Mouse (Mus musculus) layer of hippocampus, adult 2 months (tissue): ENCODE results near the gene Trp63. TPM values are rescaled to one million over a fixed set of nuclear protein-coding genes. Genes with fewer than 3 reads are reported as not detected.

ENCODE experiments used
- DNase-seq, 2 experiments: peaks; one replicate each; pipeline ENCODE4 v3.0.0; 2022; ENCODE audit warnings: low spot score in 2 of 2
- H3K27ac ChIP-seq: fragments of 200-600 bp; 2 replicates; pipeline ENCODE4 v1.8.1; 2022
- H3K4me3 ChIP-seq: fragments of 200-600 bp; 2 replicates; pipeline ENCODE4 v1.8.1; 2022; ENCODE audit warnings: mild to moderate bottlenecking
- CTCF ChIP-seq: fragments of 200-600 bp; conservative IDR thresholded peaks from 2 replicates; pipeline ENCODE4 v1.8.1; 2022; ENCODE audit warnings: antibody characterized with exemption, mild to moderate bottlenecking, moderate library complexity
- total RNA-seq, 2 experiments: library from RNA; stranded (reverse); gene quantifications; 2 replicates each; pipeline ENCODE4 v1.2.3; 2021

Gene Trp63
- total RNA-seq, 2 experiments from 2014 or later, result 0.90 to 1.6 TPM

- Histone ChIP-seq H3K4me3 (no peak overlapping the region), H3K27ac (no peak overlapping the region)
- TF ChIP-seq CTCF, result no peak
- no peak for DNase-seq
Observed at GRCm38 (mm10) chr16:25849593-25850464, 166.3 kb downstream of the Trp63 start.

- Histone ChIP-seq H3K27ac (no peak overlapping the region), H3K4me3 (no peak overlapping the region)
- TF ChIP-seq CTCF, result no peak
- DNase-seq, result no peak
Observed at GRCm38 (mm10) chr16:25860731-25861505, 177.4 kb downstream of the Trp63 start.

- DNase-seq, result peak; percentile 18 to 52
- Histone ChIP-seq H3K4me3 (no peak overlapping the region), H3K27ac (peak overlapping the region; percentile 83)
- TF ChIP-seq CTCF, result no peak
Observed at GRCm38 (mm10) chr16:25865096-25865869, 181.7 kb downstream of the Trp63 start.

GRCm38 (mm10) chr16:25871503-25871902, 187.9 kb downstream of the Trp63 start:
- DNase-seq, result no peak
- TF ChIP-seq CTCF, result no peak
- Histone ChIP-seq H3K27ac (no peak overlapping the region), H3K4me3 (no peak overlapping the region)

GRCm38 (mm10) chr16:25875681-25876080, 192.1 kb downstream of the Trp63 start:
- no peak for DNase-seq
- Histone ChIP-seq H3K4me3 (no peak overlapping the region), H3K27ac (no peak overlapping the region)
- no peak for TF ChIP-seq CTCF

- H3K4me3 ChIP-seq, result no peak overlapping the region
- no peak for DNase-seq
- TF ChIP-seq CTCF, result no peak
- peak overlapping the region; percentile 57; the same call in 1 of the 2 replicates for H3K27ac ChIP-seq
Observed at GRCm38 (mm10) chr16:25877416-25877965, 193.9 kb downstream of the Trp63 start.

GRCm38 (mm10) chr16:25878116-25878515, 194.6 kb downstream of the Trp63 start:
- no peak for DNase-seq
- Histone ChIP-seq H3K27ac (no peak overlapping the region), H3K4me3 (no peak overlapping the region)
- TF ChIP-seq CTCF, result no peak

- DNase-seq, result no peak
- no peak overlapping the region for H3K4me3 ChIP-seq
- no peak for TF ChIP-seq CTCF
- H3K27ac ChIP-seq, result no peak overlapping the region
Observed at GRCm38 (mm10) chr16:25899071-25899470, 215.5 kb downstream of the Trp63 start.

GRCm38 (mm10) chr16:25899657-25900056, 216.1 kb downstream of the Trp63 start:
- TF ChIP-seq CTCF, result no peak
- no peak for DNase-seq
- Histone ChIP-seq H3K27ac (no peak overlapping the region), H3K4me3 (no peak overlapping the region)

GRCm38 (mm10) chr16:25900389-25900908, 216.9 kb downstream of the Trp63 start:
- no peak for DNase-seq
- no peak overlapping the region for H3K4me3 ChIP-seq
- TF ChIP-seq CTCF, result no peak
- H3K27ac ChIP-seq, result no peak overlapping the region

GRCm38 (mm10) chr16:25912185-25912584, 228.6 kb downstream of the Trp63 start:
- DNase-seq, result no peak
- TF ChIP-seq CTCF, result no peak
- H3K27ac ChIP-seq, result peak overlapping the region; percentile 58
- no peak overlapping the region for H3K4me3 ChIP-seq

GRCm38 (mm10) chr16:25934181-25934580, 250.6 kb downstream of the Trp63 start:
- TF ChIP-seq CTCF, result no peak
- DNase-seq, result no peak
- H3K27ac ChIP-seq, result no peak overlapping the region
- no peak overlapping the region for H3K4me3 ChIP-seq
